Mouse (Mus musculus): ENCODE data around the gene Med29.

Gene Med29

DNA sequence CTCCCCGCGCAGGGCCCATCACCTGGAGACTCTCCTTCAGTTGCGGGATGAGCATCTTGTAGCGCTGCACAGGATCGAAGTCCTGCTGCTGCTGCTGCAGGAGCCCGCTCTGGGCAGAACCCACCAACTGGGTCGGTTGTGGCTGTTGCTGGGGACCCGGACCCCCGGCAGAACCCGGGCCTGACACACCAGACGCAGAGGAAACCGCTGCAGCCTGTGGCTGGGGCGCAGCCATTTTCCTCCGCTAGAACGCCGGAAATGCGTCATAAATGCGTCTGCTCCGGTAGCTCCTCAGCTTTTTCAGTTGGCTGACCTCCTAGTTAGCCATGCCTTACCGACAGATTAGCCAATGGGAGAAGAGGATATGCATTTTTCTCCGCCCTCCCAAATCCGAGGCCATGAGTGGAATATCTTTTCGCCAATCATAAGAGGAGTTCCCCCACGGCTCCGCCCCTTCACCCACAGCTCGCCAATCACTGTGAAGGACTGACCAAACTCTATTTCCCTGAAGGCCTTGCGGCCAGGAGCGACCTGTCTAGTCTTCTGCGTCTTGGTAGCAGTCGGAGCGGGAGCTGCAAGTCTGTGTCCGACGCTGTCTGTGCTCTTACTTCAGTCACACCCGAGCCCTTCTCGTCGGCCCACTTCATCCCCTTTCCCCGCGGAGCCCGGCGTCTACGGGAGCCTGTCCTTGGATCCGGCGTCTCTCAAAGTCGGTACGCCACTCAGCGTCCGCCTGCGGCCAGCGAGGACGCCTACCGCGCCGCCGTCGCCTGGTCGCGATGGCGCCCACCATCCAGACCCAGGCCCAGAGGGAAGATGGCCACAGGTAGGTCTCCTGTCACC is at the start of gene Med29, which contains the start of gene Paf1:
TSS of gene Med29 (minus strand) at position 280 of the 843 bp plus-strand sequence.
TSS of gene Paf1 (plus strand) at position 523 of the 843 bp plus-strand sequence.
- in situ Hi-C loops (cut with MboI): no loop called here

DNA sequence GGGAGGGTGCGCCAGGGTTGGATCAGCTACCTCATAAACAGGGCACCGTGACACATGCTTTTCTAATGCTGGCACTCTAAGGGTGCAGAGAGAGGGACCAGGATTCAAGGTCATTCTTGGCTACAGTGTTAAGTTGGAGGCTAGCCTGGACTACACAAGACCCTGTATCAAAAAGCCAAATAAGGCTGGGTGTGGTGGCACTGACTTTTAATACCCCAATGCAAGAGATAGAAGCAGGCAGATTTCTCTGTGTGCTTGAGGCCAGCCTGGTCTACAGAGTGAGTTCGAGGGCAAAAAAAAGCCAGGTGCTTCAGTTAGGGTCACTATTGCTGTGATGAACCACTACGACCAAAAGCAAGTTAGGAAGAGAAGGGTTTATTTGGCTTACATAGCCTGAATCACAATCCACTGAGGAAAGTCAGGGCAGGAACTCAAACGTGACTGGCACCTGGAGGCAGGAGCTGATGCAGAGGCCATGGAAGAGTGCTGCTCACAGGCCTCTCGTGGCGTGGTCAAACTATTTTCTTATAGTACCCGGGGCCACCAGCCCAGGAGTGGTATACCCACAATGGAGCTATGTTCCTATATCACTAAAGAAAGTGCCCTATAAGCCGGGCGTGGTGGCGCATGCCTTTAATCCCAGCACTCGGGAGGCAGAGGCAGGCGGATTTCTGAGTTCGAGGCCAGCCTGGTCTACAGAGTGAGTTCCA is 49.4 kb upstream of the Med29 start:
- in situ Hi-C loops (cut with MboI): loop anchor here (10.0 kb wide), 1 partner anchor 163 kb away; no protein-coding TSS in a partner anchor

DNA sequence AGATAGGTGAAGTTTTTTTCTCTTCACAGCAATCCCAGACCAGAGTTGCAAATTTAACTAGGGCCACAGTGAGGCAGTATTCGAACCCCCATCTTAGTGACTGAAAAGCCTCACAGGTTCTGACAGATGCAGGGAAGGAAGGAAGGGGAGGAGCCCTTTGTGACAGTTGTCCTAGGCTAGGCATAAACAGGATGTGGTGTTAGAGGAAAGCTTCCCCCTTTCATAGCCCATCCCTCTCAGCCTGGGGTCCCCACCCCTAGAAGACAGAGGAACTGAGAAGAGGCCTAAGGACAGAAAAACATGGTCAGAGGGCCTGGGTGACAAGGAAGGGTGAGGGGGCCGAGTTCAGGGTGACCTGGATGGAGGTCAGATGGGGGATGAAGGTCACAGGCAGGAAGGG is 48.2 kb upstream of the Med29 start:
- in situ Hi-C loops (cut with MboI): loop anchor here (10.0 kb wide), 1 partner anchor 164 kb away; no protein-coding TSS in a partner anchor

DNA sequence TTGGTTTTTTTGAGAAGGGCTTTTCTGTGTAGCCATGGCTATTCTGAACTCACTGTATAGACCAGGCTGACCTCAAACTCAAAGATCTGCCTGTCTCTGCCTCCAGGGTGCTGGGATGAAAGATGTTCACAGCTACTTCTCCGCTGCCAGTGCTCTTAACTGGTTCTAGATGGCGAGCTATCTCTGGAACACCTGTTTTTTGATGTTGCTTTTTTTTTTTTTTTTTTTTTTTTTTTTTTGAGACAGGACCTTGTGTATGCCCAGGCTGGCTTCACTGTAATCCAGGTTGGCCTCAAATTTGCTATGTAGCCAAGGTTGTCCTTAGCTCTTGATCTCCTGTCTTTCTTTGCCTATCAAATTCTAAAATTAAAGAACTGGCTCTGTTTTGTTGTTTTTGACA is 46.3 kb upstream of the Med29 start:
- in situ Hi-C loops (cut with MboI): no loop called here

DNA sequence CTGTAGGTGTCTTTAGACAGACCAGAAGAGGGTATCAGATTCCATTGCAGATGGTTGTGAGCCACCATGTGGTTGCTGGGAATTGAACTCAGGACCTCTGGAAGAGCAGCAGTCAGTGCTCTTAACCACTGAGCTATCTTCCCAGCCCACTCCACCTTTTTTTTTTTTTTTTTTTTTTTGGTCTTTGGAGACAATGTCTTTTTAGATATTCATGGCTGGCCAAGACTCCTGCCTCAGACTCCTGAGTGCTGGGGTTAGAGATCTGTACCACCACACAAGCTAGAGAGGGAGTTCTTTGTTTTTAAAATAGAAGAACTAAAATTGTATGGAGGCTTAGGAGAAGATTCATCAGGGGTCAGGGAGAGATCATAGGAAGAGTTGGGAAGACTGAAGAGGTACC is 45.5 kb upstream of the Med29 start:
- in situ Hi-C loops (cut with MboI): no loop called here

DNA sequence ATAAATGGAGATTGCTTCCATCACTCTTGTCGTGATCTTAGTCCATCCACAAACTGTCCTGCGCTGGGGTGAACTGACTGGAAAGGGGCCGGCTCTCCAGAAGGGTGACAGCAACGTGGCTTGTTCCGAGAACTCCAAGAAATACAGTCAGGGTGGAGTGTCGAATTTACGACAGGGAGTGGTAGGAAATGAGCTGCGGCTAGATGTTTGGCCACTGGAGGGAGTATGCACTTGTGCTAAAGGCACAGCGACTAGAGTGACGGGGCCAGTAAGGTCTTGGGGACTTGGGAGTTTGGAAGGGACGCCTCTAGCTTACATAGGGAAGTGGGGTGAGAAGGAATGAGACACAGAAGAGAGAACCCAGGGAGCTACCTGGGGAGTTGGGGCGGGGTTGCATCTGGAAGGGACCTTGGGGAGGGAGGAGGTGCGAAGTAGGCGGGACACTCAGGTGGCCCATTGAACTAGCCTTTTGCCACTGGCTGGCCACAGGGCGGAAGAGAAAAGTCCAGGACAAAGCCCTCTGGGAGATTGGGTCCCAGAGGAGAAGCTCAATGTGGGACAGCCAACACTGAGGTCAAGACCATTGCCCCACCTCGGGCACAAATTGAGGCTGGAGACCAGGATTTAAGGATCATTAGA is 44.5 kb upstream of the Med29 start, which contains the start of gene Gmfg:
TSS of gene Gmfg (plus strand) at position 516 of the 639 bp plus-strand sequence.
- in situ Hi-C loops (cut with MboI): no loop called here

DNA sequence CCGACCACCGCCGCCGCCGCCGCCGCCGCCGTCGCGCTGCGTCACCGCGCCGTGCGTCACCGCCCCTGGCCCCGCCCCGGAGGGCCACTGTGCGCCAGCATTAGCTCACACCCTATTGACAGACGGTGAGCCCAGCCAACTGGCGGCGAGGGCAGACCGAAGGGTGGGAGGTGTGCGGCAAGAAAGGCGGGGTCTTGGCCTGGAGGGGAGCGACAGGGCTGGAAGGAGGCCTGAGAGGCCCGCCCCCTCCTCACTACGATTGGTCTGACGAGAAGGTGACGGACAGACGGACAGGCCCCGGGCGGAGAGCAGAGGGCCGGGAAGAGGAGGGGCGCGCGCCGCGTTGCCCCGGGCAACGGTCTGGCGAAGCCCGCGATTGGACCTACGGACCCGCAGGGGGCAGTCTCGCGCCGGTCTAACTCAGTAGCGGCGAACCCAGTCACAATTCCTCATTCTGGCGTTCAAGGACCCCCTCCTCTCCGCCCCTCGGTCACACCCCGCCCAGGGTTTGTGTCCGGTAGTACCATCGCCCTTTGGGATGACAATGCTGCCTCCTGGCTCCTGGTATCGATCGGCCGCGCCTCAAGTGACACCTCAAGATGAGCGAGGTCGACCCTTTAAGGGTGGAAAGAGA is 43.9 kb upstream of the Med29 start:
- in situ Hi-C loops (cut with MboI): no loop called here

DNA sequence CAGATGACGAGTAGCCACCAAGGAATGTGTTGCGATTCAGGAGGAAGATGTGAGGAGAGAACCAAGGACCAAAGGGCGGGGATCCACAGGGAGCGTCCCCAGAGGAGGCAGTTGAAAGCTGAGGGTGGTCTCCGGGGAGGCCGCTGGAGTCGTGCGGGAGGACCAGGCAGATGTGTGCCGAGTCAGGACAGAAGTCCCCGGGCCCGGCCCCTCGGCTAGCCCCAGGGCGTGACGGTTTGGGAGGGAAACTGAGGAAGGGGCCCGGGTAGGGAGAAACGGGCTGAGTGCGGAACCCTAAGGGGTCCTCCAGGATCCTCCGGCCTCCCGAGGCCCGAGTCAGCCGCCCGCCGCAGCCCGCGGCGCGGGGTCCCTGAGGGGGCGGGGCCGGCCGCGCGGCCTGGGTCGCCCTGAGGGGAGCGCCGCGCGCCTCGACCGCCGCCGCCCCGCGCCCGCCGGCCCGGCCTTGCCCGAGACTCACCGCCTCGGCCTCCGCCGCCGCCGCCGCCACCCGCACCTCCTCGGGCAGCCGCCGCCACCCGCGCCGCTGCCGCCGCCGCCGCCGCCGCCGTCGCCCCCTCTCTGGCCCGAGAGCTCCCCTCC is 43.3 kb upstream of the Med29 start:
- in situ Hi-C loops (cut with MboI): no loop called here

DNA sequence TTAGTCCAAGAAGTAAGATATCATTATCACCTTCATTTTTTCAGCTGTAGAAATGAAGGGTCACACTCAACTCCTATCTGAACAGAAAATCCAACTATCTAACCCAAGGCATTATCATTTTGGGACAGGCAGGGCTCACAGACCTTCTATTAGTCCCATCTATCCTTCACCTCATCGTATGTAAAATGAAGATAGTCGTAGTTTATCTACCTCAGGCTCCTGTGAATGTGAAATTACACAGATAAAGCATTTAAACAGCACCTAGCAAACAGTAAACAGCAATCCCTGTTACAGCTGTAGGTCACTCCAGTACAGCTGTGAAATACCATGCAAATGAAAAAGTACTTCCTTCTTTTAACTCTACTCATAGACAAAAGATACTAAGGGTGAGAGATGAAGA is 39.7 kb upstream of the Med29 start:
- in situ Hi-C loops (cut with MboI): no loop called here

DNA sequence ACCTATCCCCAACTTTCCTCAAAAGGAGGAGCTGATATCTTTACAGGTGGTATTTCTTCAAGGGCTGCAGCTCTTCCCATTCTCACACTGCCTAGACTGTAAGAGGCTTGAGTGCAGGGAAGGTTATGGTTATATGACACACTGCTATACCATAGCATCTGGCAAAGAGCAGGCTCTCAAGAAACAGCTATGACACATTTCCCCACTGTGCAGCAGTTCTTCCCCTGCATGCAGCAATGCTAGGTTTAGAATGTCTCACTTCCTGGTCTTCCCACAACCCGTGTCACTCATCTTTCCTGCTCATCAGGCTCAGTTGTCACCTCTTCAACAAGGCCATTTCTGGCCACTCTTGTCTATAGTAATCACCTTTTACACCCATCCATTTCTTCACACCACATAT is 38.0 kb upstream of the Med29 start:
- in situ Hi-C loops (cut with MboI): no loop called here

DNA sequence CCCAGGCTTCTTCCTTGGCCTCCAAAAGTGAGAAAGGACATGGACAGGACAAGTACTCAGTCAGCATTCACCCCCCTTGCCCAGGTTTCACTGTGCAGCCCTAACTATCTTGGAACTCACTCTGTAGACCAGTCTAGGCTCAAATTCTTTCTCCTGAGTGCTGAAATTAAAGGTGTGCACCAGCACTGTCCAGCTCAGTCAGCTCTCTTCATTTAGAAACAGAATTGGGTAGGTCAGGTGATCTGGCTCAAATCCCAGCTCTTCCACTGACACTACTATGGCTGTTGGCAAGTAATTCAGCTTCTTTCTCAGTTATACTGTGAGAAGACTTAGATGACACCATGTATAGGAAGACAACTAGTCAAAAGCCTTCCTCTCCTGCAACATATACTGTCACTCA is 35.2 kb upstream of the Med29 start:
- in situ Hi-C loops (cut with MboI): no loop called here

DNA sequence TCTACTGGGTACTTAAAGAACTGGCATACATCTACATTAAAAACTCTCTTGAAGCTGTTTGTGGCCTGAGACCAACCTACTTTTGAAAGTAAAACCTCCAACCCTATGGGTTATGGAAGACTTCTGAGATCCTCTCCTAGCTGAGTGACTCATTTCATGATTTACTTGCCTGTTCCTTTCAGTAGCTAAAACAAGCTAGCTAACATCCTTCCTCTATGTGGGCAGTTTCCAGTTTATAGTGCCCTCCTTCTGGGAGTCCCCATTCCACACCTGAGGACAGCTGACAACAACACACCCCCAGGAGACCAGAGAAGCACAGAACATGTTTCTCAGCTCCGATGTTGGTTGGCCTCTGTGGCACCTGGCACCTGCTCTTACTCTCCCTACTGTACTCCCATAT is 30.5 kb upstream of the Med29 start:
- in situ Hi-C loops (cut with MboI): no loop called here

DNA sequence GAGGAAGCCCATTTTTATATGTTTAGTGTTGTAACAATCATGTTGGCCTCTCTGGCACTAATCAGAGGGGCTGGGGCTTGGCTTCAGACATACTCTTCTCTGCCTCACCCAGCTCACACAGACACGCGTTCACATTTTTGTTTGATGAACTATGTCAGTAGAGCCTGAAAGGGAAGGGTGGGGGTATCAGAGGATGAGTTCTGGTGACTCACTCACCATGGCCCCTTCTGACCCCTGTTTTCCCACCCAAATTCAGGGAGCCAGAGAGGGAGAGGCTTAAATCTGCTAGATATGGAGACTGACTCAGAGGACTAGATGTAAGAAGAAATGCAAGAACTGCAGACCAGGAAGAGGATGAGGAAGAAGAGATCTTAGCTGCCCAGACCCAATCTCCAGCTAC is 26.9 kb upstream of the Med29 start:
- in situ Hi-C loops (cut with MboI): no loop called here

DNA sequence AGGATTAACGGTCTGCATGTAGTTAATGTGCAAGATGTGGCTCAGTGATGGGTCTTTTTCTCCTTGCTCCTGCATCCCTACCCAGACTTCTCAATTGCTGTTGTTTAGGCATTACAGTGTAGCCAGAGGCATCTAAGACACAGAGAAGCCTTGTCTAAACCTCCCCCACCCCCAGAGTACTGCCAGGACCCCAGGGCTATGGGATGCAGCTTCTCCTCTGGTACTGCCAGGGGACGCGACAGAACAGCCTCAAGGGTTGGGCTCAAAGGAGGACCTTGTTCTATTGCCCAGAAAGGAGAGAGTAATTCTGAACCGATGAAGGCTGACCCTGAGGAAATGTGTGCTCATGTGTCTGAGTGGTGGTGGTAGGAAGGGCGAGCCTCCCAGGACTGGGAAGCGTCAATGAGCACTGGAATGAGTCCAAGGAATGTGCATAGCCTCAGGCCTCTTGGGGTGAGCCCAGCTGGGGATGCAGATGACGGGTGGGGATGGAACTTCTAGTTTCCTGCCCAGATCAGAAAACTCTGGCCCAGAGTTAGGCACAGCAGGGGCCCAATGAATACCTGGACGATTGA is 25.7 kb upstream of the Med29 start:
- in situ Hi-C loops (cut with MboI): no loop called here

DNA sequence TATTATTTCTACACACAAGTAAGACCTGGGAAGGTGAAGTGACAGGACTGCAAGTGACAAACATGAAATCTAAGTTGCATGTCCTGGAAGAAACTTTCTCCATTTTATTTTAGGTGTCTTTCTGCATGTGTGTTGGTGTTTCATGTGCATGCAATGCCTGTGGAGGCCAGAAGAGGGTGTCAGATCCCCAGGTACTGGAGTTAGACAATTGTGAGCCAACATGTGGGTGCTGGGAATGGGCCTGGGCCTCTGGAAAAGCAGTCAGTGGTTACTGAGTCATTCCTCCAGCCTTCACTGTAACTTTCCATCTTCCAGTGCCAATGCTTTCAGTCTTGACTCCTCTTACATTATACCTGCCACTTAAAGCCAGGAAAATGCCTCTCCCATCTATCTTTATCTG is 24.9 kb upstream of the Med29 start:
- in situ Hi-C loops (cut with MboI): no loop called here

DNA sequence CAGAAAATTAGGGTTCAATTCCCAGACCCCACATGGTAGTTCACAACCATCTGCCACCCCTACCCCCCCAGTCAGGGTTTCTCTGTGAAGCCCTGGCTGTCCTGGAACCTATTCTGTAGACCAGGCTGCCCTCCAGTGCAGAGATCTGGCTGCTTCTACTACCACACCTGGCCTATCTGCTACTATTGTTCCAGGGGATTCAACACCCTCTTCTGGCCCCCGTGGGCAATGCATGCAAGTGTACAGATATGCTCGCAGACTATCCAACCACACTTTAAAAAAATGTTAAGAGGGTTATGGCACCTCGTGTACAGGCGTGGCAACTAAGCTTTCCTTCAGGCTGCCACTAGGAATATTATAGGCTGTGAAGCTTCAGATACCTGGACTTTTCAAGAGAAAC is 20.3 kb upstream of the Med29 start:
- in situ Hi-C loops (cut with MboI): no loop called here

DNA sequence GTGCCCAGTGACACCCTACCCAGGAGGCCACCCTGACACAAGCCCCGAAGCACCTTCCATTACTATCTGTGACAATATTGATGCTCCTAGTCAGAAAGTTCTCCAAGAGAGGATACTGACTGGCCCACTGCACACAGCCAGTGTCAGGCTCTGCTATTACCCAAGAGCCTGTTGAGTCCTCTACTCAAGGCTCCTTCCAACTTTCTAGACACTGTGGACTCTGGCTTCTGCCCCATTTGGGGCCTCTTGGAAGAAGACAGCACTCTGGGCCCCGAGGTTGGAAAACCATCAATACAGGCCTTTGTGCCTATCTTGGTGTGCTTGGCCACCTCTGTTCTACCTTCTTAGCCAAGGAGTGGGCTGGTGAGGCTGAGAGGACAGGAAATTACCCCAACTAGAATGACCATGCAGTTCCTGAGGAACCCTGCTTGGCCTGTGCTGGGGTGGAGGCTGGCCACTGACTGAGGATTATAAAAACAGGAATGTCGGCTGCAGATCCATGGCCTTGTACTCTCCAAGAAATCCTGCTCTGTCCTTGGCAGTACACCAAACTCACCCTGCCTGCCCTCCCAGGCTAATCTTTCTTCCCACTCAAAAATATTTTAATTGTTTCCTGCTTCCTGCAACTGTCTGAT is 18.4 kb upstream of the Med29 start:
- in situ Hi-C loops (cut with MboI): no loop called here

DNA sequence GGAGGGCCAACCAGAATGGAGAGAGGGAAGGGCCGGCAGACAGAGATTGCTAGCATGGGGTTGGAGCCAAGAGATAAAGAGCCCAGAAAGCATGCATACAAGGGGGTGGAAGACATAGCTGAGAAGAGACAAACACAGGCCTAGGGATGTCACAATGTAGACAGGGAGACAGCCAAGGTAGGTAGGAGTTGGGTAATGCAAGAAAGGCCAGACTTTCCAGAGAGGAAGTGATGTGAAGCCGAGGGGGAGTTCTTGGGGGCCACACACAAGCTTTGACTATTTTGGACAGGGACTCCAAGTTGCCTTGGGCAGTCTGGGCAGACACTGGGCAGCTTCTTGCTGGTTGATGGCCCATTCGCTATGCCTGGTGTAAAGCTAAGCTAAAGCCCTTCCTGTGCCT is 9.4 kb upstream of the Med29 start:
- in situ Hi-C loops (cut with MboI): no loop called here

DNA sequence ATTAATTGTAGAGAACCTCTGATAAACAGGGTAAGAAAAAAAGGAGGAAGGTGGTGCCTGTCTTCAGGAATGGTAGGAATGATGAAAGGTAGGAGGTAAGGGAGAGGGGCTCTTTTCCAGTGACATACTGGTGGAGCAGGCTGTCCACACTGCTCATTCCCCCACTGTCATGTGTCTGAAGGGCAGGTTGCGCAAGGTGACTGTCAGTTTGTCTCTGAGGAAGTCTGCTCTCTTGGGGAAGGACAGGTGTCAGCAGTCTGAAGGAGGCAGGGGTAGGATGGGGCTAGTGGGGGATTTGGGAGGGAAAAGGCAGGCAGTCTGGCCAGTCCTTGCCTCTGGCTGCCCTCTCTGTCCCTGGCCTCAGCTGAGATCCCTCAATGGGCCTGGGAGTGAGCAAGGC is 8.5 kb upstream of the Med29 start:
- in situ Hi-C loops (cut with MboI): no loop called here

DNA sequence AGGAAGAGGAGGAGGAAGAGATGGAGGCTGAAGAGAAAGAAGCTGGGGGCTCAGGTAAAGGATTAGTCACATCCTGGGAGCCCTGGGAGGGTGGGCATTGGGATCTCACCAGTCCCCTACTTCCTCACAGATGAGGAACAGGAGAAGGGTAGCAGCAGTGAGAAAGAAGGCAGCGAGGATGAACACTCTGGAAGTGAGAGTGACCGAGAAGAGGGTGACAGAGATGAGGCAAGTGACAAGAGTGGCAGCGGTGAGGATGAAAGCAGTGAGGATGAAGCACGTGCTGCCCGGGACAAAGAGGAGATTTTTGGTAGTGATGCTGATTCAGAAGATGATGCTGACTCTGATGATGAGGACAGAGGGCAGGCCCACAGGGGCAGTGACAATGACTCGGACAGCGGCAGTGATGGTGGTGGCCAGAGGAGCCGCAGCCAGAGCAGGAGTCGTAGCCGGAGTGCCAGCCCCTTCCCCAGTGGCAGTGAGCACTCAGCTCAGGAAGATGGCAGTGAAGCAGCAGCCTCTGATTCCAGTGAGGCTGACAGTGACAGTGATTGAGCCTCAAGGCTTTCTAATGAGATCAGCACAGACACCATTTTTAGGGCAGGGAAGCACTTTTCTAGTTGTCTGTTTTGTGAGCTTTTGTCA is 6.3 kb upstream of the Med29 start:
- in situ Hi-C loops (cut with MboI): no loop called here
